Mouse (Mus musculus) ES-E14 (cell line): ENCODE measurements at regions not wholly inside any gene's neighbourhood (a gene's known extent, or its start where the extent isn't known, plus 50 kb on each side); places are given as distances from the start of the nearest gene placed in this dataset.

Experiments used
- DNase-seq: peaks from one replicate; pipeline ENCODE4 v3.0.0-alpha.2; 2013; ENCODE audit warnings: low read depth, low spot score
- H3K27ac ChIP-seq: 2 replicates; pipeline ENCODE4 v1.5.1; 2012; ENCODE audit warnings: low read depth, mild to moderate bottlenecking, low read length, moderate library complexity, mixed read lengths; ENCODE audit not compliant: poor library complexity, insufficient read depth, severe bottlenecking
- H3K36me3 ChIP-seq: 2 replicates; pipeline ENCODE4 v1.6.1; 2012; ENCODE audit warnings: mild to moderate bottlenecking, low read length, moderate library complexity, mixed read lengths; ENCODE audit not compliant: control insufficient read depth, poor library complexity, insufficient read depth, severe bottlenecking
- H3K4me1 ChIP-seq, 2 experiments: fragments of 150-350 bp in 1 of 2; sonication (generic) in 1 of 2; 2 replicates each; pipeline ENCODE4 v1.6.1; 2012; ENCODE audit warnings: low read length in 2 of 2, mild to moderate bottlenecking in 1 of 2, mixed read lengths in 1 of 2; ENCODE audit not compliant: control insufficient read depth in 2 of 2, insufficient read depth in 2 of 2, poor library complexity in 1 of 2
- H3K4me3 ChIP-seq, 2 experiments: fragments of 150-350 bp in 1 of 2; sonication (generic) in 1 of 2; 2 replicates each; pipeline ENCODE4 v1.5.1; 2012; ENCODE audit warnings: low read length in 2 of 2, low read depth in 1 of 2, mild to moderate bottlenecking in 1 of 2, mixed read lengths in 1 of 2; ENCODE audit not compliant: insufficient read depth in 1 of 2, poor library complexity in 1 of 2, severe bottlenecking in 1 of 2
- H3K9ac ChIP-seq: 2 replicates; pipeline ENCODE4 v1.6.1; 2012; ENCODE audit warnings: low read depth, mild to moderate bottlenecking, low read length, mixed read lengths; ENCODE audit not compliant: poor library complexity, insufficient read depth, severe bottlenecking
- H3K9me3 ChIP-seq: fragments of 150-350 bp; sonication (generic); 2 replicates; pipeline ENCODE4 v1.6.1; 2012; ENCODE audit warnings: low read depth, mild to moderate bottlenecking, low read length; ENCODE audit not compliant: control insufficient read depth, insufficient read depth
- CHD2 ChIP-seq: IDR thresholded peaks from 2 replicates; pipeline ENCODE4 v1.6.1; 2014; ENCODE audit warnings: mild to moderate bottlenecking, low read depth, low read length, inconsistent platforms
- HCFC1 ChIP-seq: IDR thresholded peaks from 2 replicates; pipeline ENCODE4 v1.6.1; 2012; ENCODE audit warnings: low read length, inconsistent platforms, borderline replicate concordance; ENCODE audit not compliant: insufficient read depth
- MAFK ChIP-seq: IDR thresholded peaks from 2 replicates; pipeline ENCODE4 v1.6.1; 2014; ENCODE audit warnings: mild to moderate bottlenecking, low read depth, low read length, inconsistent platforms; ENCODE audit not compliant: insufficient read depth
- ZC3H11A ChIP-seq: IDR thresholded peaks from 2 replicates; pipeline ENCODE4 v1.6.1; 2012; ENCODE audit warnings: low read depth, mild to moderate bottlenecking, inconsistent platforms, low read length, borderline replicate concordance
- ZNF384 ChIP-seq: IDR thresholded peaks from 2 replicates; pipeline ENCODE4 v1.6.1; 2012; ENCODE audit warnings: low read depth, low read length, inconsistent platforms
- in situ Hi-C, 2 experiments: fragments of 600-800 bp; cut with MboI; formaldehyde crosslinking; loops; one replicate each; pipeline ENCODE4 v1.15.1; 2025; ENCODE audit warnings: low sequenced_read_pairs in 2 of 2, inconsistent platforms in 1 of 2; ENCODE audit not compliant: unreplicated experiment in 2 of 2

DNA sequence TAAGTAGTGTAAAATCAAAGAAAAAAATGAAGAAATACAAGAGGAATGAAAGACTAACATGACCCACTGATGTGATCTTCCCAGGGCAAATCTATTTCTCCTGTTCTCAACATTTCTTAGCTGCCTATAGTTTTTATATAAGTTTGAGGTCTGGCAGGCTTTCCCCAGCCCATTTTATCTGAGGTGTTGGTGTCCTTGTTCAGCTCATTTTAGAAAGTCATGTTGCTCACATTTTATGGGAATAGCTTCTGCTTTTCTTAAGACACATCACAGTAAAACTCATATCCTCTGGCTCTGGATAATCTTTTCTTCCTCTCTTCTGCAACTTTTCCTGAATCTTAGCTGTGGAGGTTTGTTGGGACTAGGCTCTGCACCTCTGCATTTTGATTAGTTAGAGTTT, 650.2 kb downstream of the Efna5 start:
- Histone ChIP-seq H3K9me3 (no peaks in the 10 kb centered on the region), H3K9ac (no peak overlapping the region), H3K4me1 (no peaks in the 10 kb centered on the region), H3K4me3 (no peak overlapping the region), H3K36me3 (no peaks in the 10 kb centered on the region), H3K27ac (no peak overlapping the region)
- in situ Hi-C loops = no loop called here
- no peak for DNase-seq
- TF ChIP-seq ZC3H11A = no peak
- no peak for TF ChIP-seq HCFC1
- TF ChIP-seq MAFK = no peak

DNA sequence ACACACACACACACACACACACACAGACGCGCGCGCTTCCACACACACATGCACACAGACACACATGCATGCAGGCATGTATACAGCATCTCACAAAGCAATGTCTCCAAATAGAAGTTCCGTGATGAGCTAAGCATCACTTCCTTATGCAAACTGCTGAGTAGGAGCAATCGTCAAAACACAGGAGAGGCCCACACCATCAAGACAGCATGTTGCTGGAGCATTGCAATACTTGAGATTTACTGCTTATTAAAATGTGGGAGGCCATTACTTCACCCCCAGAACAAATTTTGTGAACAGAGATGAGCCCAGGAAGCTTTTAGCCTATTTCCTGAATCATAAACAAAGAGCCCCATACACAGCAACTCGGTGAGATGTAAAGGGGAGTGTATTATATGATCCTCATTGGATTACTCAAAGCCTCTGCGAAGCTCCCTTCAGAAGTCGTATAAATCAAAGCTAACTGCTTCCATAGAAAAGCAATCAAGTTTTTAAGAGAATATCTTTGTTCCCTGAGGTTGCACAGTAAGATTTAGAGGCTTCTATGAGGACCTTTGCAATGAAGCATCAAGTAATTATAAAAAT, 670.6 kb downstream of the Efna5 start:
- Histone ChIP-seq H3K4me3 (no peak overlapping the region), H3K36me3 (no peaks in the 10 kb centered on the region), H3K9ac (no peak overlapping the region), H3K27ac (no peak overlapping the region), H3K9me3 (no peaks in the 10 kb centered on the region), H3K4me1 (no peaks in the 10 kb centered on the region)
- TF ChIP-seq ZNF384 = no peak
- no peak for TF ChIP-seq MAFK
- no peak for TF ChIP-seq ZC3H11A
- no peak for TF ChIP-seq HCFC1
- TF ChIP-seq CHD2 = no peak
- no peak for DNase-seq
- in situ Hi-C loops = no loop called here

DNA sequence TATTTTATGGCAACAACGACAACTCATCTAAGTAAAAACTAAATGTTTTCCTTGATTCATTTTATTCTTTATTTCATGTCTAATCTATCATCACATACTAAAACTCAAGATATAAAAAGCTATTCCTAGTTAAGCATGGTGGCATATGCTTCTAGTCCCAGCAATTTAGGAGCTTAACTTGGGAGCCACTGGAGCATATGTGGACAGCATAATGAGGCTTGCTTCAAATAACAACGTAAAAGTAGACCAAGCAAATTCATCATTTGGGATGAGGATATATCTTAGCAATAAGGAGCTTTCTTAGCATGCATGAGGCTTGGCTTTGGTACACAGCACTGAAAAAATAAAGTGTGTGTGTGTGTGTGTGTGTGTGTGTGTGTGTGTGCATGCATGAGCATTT, 678.5 kb downstream of the Efna5 start:
- DNase-seq = no peak
- no peaks in the 10 kb centered on the region for H3K9me3 ChIP-seq
- H3K4me3 ChIP-seq = no peak overlapping the region
- in situ Hi-C loops = no loop called here
- no peaks in the 10 kb centered on the region for H3K4me1 ChIP-seq
- H3K36me3 ChIP-seq = no peaks in the 10 kb centered on the region
- no peak overlapping the region for H3K27ac ChIP-seq
- no peak for TF ChIP-seq MAFK
- no peak for TF ChIP-seq HCFC1
- no peak for TF ChIP-seq ZNF384
- no peak for TF ChIP-seq CHD2
- no peak for TF ChIP-seq ZC3H11A
- H3K9ac ChIP-seq = no peak overlapping the region

DNA sequence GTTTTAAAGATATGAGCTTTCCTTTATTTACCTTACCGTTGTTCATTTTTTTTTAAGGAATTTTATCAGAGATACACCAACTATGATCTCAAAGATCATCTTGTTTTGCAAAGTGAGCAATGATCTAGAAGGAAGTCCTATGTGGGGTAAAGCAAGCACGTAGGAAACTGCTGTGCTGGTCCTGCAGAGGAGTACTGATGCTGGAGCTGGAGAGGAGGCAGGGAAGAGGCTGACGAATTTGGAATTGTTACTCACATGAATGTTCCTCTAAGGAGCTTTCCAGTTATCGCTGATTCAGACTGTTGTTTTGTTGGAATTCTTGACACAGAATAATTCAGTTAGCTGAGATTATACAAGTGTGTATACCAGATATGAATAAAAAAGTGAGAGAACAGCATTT, 680.6 kb downstream of the Efna5 start:
- no peaks in the 10 kb centered on the region for H3K4me1 ChIP-seq

DNA sequence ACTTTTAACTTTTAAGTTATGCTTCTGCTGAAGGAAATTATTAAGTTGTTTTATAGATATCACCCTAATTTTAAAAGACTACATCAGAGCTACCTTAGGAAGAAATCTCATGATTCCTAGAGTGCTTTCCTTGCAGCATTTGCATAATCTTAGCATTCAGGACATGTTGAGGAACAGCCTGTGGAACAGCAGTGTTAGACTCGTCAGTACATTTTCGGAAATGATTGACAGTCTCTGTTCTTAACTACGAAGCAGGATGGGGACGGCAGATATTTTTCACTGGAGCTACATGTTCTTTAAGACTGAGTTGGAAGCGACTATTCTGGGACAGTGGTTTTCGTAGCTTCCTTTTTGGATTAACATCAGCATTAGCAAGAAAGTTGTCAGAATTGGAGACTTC, 681.6 kb downstream of the Efna5 start:
- Histone ChIP-seq H3K36me3 (no peaks in the 10 kb centered on the region), H3K4me1 (no peaks in the 10 kb centered on the region), H3K9me3 (no peaks in the 10 kb centered on the region), H3K27ac (no peak overlapping the region), H3K4me3 (no peak overlapping the region), H3K9ac (no peak overlapping the region)
- no peak for TF ChIP-seq HCFC1
- TF ChIP-seq MAFK = no peak
- DNase-seq = no peak
- in situ Hi-C loops = no loop called here

More for the DNA sequence above, 680.6 kb downstream of the Efna5 start:
- in situ Hi-C loops = no loop called here
- no peak for DNase-seq
- no peak overlapping the region for H3K9ac ChIP-seq
- no peak overlapping the region for H3K4me3 ChIP-seq
- H3K36me3 ChIP-seq = no peaks in the 10 kb centered on the region
- H3K27ac ChIP-seq = no peak overlapping the region
- TF ChIP-seq HCFC1 (no peak), CHD2 (no peak), MAFK (no peak)
- H3K9me3 ChIP-seq = no peaks in the 10 kb centered on the region
